Mouse (Mus musculus): ENCODE results near the gene Gm20517.

The Gm20517 gene

DNA sequence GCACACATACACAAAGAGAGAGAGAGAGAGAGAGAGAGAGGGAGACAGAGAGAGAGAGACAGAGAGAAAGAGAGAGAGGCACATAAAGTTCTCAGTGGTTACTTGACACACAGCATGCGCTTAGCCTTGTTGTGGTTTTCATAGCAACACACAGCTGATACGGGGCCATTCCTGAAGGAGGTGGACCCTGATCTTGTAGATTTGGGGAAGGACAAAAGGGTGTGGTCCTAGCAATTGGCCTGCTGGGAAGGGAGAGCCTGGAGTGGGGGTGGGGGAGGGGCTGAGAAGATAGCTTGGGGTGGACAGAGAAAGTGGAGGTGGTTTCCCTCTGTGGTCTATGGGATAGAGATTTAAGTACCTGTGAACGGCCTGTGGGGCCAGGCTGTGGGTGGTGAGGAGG, 98.6 kb downstream of the Gm20517 start:
- DNase-seq (ENCODE audit: low spot score in 2 of 2): no peak

DNA sequence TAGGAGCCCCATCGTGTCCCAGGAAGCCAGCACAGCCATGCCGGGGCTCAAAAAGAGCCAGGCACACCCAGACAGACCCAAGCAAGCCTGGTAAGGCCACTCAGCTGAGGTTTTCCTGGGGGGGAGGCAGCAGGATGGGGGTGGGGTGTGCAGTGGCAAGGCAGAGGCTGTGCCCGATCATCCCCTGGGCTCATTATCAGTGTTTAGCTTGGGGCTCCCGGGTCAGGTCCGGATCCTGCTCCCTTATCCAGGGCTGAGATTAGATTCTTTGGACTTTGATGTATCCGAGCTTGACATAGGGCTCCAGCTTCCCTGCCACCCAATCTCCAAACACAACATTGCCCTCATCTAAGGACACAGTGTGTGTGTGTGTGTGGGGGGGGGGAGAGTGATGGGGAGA, 100.5 kb downstream of the Gm20517 start:
- no peak for DNase-seq (ENCODE audit: low spot score in 2 of 2)

DNA sequence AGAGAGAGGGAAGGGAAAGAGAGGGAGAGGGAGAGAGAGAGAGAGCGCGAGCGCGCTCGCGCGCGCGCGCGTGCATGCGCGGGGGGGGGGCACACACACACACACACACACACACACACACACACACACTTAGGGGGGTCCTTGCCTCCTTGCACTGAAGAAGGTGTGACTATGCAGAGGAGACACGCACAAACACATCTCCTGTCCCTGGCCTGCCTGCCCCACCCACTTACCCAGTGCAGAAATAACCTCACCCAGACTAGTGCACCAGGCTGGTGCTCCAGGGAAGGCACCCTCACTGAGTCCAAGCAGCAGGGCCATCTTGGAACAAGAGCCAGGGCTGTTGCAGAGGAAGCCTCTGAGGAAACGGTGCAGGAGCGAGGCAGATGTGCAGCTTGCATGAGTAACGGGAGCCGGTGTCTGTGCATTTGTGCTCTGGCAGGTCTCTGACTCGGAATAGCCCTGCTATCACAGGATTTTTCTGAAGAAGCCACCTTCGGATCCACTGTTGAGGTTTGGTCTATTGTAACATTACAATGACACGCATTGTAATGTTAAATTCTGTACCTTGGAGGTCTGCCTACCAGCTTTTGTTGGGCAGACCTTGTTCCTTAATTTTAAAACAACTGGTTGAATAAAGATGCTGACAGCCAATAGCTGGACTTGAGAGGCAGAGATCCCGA, 101.6 kb downstream of the Gm20517 start:
- no peak for DNase-seq (ENCODE audit: low spot score in 2 of 2)

DNA sequence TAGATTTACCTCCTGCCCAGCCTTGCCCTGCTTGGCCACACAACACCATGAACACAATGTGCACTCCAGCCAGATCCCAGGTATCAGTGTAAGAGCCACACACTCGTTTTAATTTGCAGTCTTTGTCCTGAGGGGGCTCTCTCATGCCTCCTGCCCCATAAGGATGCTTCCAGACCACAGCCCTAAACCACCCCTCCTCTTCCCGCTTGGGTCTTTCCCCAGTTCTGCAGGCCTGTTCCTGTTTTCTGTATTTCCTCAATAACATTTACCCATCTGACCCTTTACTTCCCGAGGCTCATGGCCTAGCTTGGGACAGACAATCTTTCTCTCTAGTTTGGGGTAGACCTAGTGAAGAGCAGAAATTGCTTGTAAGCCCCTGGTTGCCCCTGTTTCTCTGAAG, 103.6 kb downstream of the Gm20517 start:
- no peak for DNase-seq (ENCODE audit: low spot score in 2 of 2)

DNA sequence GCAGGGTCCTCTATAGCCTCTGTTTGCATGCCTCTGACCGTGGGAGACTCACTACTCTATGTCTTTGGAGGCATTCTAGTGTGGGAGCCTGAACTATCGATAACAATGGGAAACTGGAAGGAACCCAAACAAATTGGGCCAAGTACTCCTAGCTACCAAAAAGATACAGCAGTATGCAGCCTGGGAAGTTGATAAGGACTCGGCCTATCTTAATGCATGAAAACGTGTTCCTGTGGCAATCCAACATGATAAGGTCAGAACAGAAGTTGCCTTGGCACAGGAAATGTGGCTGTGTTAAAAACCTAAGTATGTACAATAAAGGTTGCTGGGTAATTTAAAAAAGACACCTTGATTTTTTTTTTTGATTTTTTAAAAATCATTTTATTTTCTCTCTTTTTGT, 109.8 kb downstream of the Gm20517 start:
- no peak for DNase-seq (ENCODE audit: low spot score in 2 of 2)

DNA sequence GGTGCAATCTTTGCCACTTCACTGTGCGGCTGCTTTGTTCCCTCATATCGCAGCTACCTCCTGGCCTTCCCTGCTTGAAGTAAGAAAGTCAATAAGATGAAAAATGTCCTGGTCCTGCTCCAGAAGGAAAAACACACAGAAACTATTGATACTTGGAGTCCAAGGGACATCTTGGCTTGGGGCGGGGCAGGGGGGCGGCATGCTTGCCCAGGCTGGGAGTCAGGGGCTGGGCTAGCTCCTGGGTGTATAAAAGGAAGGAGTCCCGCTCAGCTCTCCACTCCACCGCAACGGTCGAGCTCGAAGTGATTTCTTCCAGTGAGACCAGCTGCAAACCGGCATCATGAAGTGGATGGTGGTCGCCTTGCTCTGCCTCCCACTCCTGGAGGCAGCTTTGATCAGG, 115.2 kb downstream of the Gm20517 start, which contains the start of gene Pgc:
Pgc (plus strand) TSS at position 277 of the 400 bp plus-strand sequence.
- no peak for DNase-seq (ENCODE audit: low spot score in 2 of 2)

DNA sequence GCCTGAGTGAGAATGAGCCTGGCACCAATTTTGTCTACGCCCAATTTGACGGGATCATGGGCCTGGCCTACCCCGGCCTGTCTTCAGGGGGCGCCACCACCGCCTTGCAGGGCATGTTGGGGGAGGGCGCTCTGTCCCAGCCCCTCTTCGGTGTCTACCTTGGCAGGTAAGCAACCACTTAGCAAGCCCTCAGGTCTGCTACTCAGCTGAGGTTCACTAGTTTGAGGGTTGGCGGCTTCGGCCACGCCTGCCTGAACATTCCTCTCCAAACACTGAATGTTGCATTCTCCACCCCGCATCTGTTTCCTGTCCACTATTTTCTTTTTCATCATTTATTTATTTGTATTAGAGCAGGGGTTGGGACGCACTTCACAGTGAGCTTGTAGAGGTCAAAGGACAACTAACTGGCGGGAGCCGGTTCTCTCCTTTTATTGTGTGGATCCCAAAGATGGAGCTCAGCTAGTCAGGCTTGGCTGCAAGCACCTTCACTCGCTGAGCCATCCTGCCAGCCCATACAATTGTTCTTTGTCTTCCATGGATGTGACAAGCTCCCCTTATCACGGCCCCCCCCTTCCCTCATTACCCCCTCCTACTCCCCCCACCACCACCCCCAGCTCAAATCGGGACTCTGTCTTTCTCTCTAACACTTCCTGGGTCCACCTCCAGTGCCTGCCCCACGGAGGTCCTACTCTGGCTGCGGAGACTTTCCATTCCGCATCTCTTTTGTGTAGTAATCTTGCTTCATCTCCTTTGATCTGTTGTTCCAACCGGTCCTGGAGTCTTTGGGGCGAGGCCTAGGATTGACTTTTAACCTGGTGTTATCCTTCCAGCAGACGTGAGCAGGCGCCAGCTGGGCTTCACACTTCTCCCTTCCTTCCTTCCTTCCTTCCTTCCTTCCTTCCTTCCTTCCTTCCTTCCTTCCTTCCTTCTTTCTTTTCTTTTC, 119.5 kb downstream of the Gm20517 start:
- DNase-seq (ENCODE audit: low spot score in 2 of 2): no peak

Measured in spleen, postnatal 4 days (tissue).